Mouse (Mus musculus): Measurements from ENCODE around the gene Katnal1.

Gene Katnal1

GRCm38 (mm10) chr5:148954314-148955060, 25.4 kb upstream of the Katnal1 start:
- no peak for DNase-seq (ENCODE audit: low spot score in 2 of 2)

- DNase-seq (ENCODE audit: low spot score in 2 of 2) = no peak
These were observed 24.0 kb upstream of the Katnal1 start for GRCm38 (mm10) chr5:148953098-148953497.

- no peak for DNase-seq (ENCODE audit: low spot score in 2 of 2)
These were observed 23.3 kb upstream of the Katnal1 start for GRCm38 (mm10) chr5:148952419-148952818.

- DNase-seq (ENCODE audit: low spot score in 2 of 2) = no peak
These were observed 22.2 kb upstream of the Katnal1 start for GRCm38 (mm10) chr5:148951360-148951759.

GRCm38 (mm10) chr5:148950064-148950463, 20.9 kb upstream of the Katnal1 start:
- DNase-seq (ENCODE audit: low spot score in 2 of 2) = no peak

GRCm38 (mm10) chr5:148948577-148948976, 19.5 kb upstream of the Katnal1 start:
- no peak for DNase-seq (ENCODE audit: low spot score in 2 of 2)

- no peak for DNase-seq (ENCODE audit: low spot score in 2 of 2)
These were observed 18.3 kb upstream of the Katnal1 start for GRCm38 (mm10) chr5:148947412-148947811.

- no peak for DNase-seq (ENCODE audit: low spot score in 2 of 2)
These were observed 17.7 kb upstream of the Katnal1 start for GRCm38 (mm10) chr5:148946787-148947186.

- no peak for DNase-seq (ENCODE audit: low spot score in 2 of 2)
These were observed 16.6 kb upstream of the Katnal1 start for GRCm38 (mm10) chr5:148945735-148946134.

- no peak for DNase-seq (ENCODE audit: low spot score in 2 of 2)
These were observed 14.9 kb upstream of the Katnal1 start for GRCm38 (mm10) chr5:148944024-148944423.

GRCm38 (mm10) chr5:148943444-148943843, 14.3 kb upstream of the Katnal1 start:
- no peak for DNase-seq (ENCODE audit: low spot score in 2 of 2)

GRCm38 (mm10) chr5:148942957-148943356, 13.8 kb upstream of the Katnal1 start:
- no peak for DNase-seq (ENCODE audit: low spot score in 2 of 2)

- DNase-seq (ENCODE audit: low spot score in 2 of 2) = no peak
These were observed 13.2 kb upstream of the Katnal1 start for GRCm38 (mm10) chr5:148942305-148942704.

GRCm38 (mm10) chr5:148941867-148942266, 12.7 kb upstream of the Katnal1 start:
- DNase-seq (ENCODE audit: low spot score in 2 of 2) = no peak

GRCm38 (mm10) chr5:148939948-148940382, 10.8 kb upstream of the Katnal1 start:
- DNase-seq (ENCODE audit: low spot score in 2 of 2) = no peak

GRCm38 (mm10) chr5:148936516-148936951, 7.4 kb upstream of the Katnal1 start:
- no peak for DNase-seq (ENCODE audit: low spot score in 2 of 2)

GRCm38 (mm10) chr5:148935871-148936270, 6.8 kb upstream of the Katnal1 start:
- DNase-seq (ENCODE audit: low spot score in 2 of 2) = no peak

- DNase-seq (ENCODE audit: low spot score in 2 of 2) = no peak
These were observed 6.1 kb upstream of the Katnal1 start for GRCm38 (mm10) chr5:148935071-148935821.

GRCm38 (mm10) chr5:148934457-148934856, 5.3 kb upstream of the Katnal1 start:
- DNase-seq (ENCODE audit: low spot score in 2 of 2) = no peak

- no peak for DNase-seq (ENCODE audit: low spot score in 2 of 2)
These were observed 4.6 kb upstream of the Katnal1 start for GRCm38 (mm10) chr5:148933767-148934166.

- DNase-seq (ENCODE audit: low spot score in 2 of 2) = no peak
These were observed 2.2 kb upstream of the Katnal1 start for GRCm38 (mm10) chr5:148931301-148931700.

- peak; percentile 95 to 97 for DNase-seq (ENCODE audit: low spot score in 2 of 2)
These were observed 571 bp downstream of the Katnal1 start for GRCm38 (mm10) chr5:148928382-148929115.
